Mouse (Mus musculus): Measurements from ENCODE around the gene Gata2. TPM values are rescaled to one million over a fixed set of nuclear protein-coding genes. Genes with fewer than 3 reads are reported as not detected.

The Gata2 gene
- polyA plus RNA-seq, 1 experiment from 2014 or later = 17.6 TPM

DNA sequence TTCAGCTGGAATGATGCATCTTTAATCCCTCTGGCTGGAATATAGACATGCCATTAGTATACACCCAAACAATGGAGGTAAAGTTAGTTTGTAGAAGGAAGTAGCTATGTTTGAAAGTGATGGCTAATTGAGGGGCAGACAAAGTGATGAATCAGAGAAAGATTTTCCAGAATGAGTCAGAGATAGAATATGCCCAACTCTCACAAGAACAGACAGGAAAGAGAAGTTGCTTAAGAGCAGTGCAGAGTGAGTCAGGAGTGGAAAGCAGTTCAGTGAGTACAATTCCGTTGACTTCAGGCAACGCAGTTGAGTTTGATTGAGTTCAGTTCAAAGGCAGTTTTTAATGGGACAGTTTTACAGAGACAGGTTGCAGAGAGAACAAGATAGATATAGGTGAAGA, 19.0 kb upstream of the Gata2 start:
- 83% methylated on average over 2 of the region's 2 CpGs for WGBS

DNA sequence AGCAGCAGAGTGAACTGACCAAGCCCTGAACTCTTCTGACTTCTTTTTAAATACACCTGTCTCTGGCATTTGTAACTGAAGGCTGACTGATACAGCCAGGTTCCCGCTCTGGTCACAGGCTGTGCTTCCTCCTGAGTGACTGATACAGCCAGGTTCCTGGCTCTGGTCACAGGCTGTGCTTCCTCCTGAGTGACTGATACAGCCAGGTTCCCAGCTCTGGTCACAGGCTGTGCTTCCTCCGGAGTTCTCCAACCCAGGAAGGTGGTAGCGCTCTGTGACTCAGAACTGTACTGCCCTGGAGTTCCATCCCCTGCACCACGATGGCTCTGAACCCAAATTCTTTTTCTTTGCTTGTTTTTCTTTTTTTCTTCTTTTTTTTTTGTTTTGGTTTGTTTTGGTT, 9.0 kb upstream of the Gata2 start:
- Histone ChIP-seq H3K36me3 (no peaks in the 10 kb centered on the region), H3K4me3 (no peak overlapping the region), H3K4me1 (peaks cover 7% of the 10 kb centered on the region; the same call in 1 of the 2 replicates), H3K4me2 (no peak overlapping the region), H3K27me3 (replicated peaks) (peaks cover 44% of the 10 kb centered on the region), H3K9ac (no peak overlapping the region), H3K27ac (replicated peaks) (no peak overlapping the region), H3K9me3 (no peaks in the 10 kb centered on the region)
- no peak for ATAC-seq (ENCODE audit: extremely low read depth, insufficient number of reproducible peaks, low FRiP score, low TSS enrichment)
- WGBS = 63% methylated on average over 4 of the region's 4 CpGs

More for the DNA sequence above, 19.0 kb upstream of the Gata2 start:
- H3K36me3 ChIP-seq = no peaks in the 10 kb centered on the region
- H3K9ac ChIP-seq = no peak overlapping the region
- H3K4me1 ChIP-seq = no peaks in the 10 kb centered on the region
- peaks cover 20% of the 10 kb centered on the region for H3K9me3 ChIP-seq
- no peaks in the 10 kb centered on the region for H3K27me3 ChIP-seq (replicated peaks)
- H3K27ac ChIP-seq (replicated peaks) = no peak overlapping the region
- no peak overlapping the region for H3K4me3 ChIP-seq
- ATAC-seq (ENCODE audit: extremely low read depth, insufficient number of reproducible peaks, low FRiP score, low TSS enrichment) = no peak
- no peak overlapping the region for H3K4me2 ChIP-seq

DNA sequence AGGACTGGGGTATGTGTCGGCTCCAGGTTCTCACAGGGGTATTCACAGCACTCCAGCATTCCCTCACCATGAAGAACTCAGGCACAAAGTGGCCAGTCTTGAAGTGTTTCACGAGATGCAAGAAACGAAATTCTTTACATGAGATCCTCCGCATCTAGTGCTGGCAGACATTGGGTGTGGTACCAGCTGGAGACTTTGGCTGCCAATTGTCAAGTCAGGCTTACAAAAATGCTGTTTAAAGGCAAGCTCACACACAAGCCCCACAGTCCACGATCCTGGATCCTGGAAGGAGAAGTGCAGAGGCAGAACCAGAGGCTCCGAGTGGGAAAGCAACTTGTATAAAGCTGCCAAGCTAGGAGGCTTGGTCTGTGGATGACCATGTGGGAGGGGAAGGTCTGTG, 5.5 kb upstream of the Gata2 start:
- 68% methylated on average over 6 of the region's 6 CpGs for WGBS

DNA sequence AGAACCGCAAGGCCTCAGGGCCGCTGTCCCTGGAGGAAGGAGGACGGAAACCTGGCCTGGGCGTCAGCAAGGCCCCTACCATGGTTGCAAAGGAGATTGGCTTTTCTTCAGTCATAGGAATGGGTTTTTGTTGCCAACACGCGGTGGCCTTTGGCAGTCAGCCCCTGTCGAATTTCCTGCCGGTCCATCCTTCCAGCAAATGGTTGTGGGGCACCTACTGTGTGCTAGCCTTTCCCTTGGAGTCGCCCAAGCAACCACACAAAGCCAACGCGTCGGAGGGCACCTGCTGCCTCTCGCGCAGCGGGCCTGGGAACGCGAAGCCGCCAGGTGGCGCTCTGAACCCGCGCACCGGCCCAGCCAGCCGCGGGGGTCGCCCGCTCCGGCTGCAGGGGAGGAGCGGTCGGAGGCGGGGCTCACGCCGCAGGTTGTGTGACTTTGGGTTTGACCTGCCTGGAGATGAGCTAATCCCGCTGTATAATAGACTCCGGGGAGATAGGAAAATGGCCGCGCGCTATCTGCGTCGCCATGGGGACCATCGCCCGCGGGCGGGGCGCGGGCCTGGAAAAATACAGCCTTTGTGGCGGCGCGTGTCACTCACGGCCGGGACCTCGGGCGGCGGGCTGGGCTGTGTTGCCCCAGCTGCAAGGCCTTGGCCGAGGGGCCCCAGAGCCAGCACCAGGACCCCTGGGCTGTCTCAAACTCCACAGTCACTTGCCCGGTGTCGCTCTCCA, 4.2 kb upstream of the Gata2 start:
- Histone ChIP-seq H3K4me2 (peak overlapping the region; percentile 87), H3K9ac (peak overlapping the region; percentile 61)

More for the DNA sequence above, 5.5 kb upstream of the Gata2 start:
- no peak for ATAC-seq (ENCODE audit: extremely low read depth, insufficient number of reproducible peaks, low FRiP score, low TSS enrichment)
- Histone ChIP-seq H3K27ac (replicated peaks) (no peak overlapping the region), H3K9me3 (no peaks in the 10 kb centered on the region), H3K27me3 (replicated peaks) (peaks cover 79% of the 10 kb centered on the region), H3K4me1 (peaks cover 21% of the 10 kb centered on the region), H3K4me2 (no peak overlapping the region), H3K36me3 (no peaks in the 10 kb centered on the region), H3K4me3 (no peak overlapping the region), H3K9ac (no peak overlapping the region)

DNA sequence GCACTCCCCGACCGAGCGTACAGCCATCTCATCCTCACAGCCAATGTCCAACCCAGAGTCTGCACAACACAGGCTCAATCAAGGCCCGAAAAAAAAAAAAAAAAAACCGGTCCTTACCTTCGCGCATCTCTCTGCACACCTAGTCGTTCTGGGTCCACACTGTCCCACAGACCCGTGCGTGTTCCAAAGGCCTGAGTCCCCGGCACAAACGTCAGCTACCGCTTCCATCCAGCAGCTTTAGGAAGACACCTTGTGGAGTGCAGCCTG, 3.7 kb upstream of the Gata2 start:
- Histone ChIP-seq H3K9ac (peak overlapping the region; percentile 61), H3K4me3 (peak overlapping the region; percentile 60), H3K36me3 (no peaks in the 10 kb centered on the region), H3K4me2 (peak overlapping the region; percentile 87), H3K4me1 (peaks cover 34% of the 10 kb centered on the region), H3K9me3 (no peaks in the 10 kb centered on the region), H3K27me3 (replicated peaks) (peaks cover 95% of the 10 kb centered on the region), H3K27ac (replicated peaks) (no peak overlapping the region)
- ATAC-seq (ENCODE audit: extremely low read depth, insufficient number of reproducible peaks, low FRiP score, low TSS enrichment) = no peak
- 2% methylated on average over 13 of the region's 13 CpGs for WGBS

More for the DNA sequence above, 4.2 kb upstream of the Gata2 start:
- peak overlapping the region; percentile 60 for H3K4me3 ChIP-seq
- under 1% methylated on average over 52 of the region's 56 CpGs for WGBS
- peaks cover 92% of the 10 kb centered on the region for H3K27me3 ChIP-seq (replicated peaks)
- H3K9me3 ChIP-seq = no peaks in the 10 kb centered on the region
- H3K36me3 ChIP-seq = no peaks in the 10 kb centered on the region
- peaks cover 34% of the 10 kb centered on the region for H3K4me1 ChIP-seq
- H3K27ac ChIP-seq (replicated peaks) = no peak overlapping the region
- peak; percentile 47; the same call in 1 of the 2 replicates for ATAC-seq (ENCODE audit: extremely low read depth, insufficient number of reproducible peaks, low FRiP score, low TSS enrichment)

DNA sequence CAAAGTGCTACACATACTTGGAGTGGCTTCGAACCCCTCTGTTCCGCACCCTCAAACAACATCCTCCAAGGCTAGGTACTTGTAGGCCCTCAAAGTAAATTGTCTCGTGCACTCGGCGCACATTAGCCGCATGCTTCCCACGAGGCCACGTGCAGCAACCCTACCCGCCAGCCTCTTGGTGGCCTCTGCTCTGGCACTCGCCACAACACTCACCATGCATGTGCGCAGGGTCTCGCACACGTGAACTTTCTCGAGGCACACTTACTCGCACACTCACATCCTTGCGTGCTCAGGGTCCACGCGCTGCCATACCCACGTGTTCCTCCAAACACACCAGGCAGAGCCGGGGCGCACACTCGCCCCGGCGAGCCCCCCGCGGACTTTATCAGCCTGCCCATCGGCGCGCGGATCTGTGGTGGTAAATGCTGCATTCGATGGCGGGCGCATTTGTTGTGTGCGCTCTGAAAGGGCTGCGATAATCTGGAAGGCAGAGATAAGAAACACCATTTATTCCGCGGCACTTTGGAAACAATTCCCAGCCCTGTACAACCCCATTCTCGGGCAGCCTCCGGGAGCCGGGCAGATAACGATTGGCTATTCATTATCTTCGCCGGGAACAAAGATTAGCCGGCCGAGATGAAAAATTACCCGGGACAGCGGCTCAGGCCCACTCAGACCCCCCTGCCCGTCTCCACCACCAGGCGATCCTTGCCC, 3.2 kb upstream of the Gata2 start:
- H3K4me3 ChIP-seq = peak overlapping the region; percentile 60
- H3K4me1 ChIP-seq = peaks cover 34% of the 10 kb centered on the region
- no peaks in the 10 kb centered on the region for H3K9me3 ChIP-seq
- peak overlapping the region; percentile 40; the same call in 1 of the 2 replicates for H3K9ac ChIP-seq
- H3K27me3 ChIP-seq (replicated peaks) = peaks cover 100% of the 10 kb centered on the region
- no peaks in the 10 kb centered on the region for H3K36me3 ChIP-seq
- H3K27ac ChIP-seq (replicated peaks) = no peak overlapping the region
- H3K4me2 ChIP-seq = peak overlapping the region; percentile 87
- no peak for ATAC-seq (ENCODE audit: extremely low read depth, insufficient number of reproducible peaks, low FRiP score, low TSS enrichment)
- 3% methylated on average over 49 of the region's 49 CpGs for WGBS

DNA sequence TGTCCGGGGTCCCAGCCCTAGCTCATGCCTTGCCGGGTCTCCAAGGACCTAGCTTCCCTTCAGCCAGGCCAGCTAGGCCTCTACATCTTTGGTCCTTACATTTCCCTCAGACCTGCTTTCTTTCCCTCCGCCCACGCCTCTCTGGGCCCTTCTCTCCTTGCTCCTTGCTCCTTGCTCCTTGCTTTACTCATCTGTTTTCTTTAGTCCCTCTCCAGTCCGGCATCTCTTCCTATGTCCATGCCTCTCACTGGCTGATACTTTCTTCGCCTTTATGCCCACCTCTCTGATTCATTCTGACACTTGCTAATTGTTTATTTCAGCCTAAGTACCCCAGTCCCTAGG, 2.7 kb upstream of the Gata2 start:
- Histone ChIP-seq H3K36me3 (no peaks in the 10 kb centered on the region), H3K27ac (replicated peaks) (no peak overlapping the region), H3K4me3 (no peak overlapping the region), H3K27me3 (replicated peaks) (peaks cover 100% of the 10 kb centered on the region), H3K9me3 (no peaks in the 10 kb centered on the region), H3K9ac (no peak overlapping the region; the same call in 1 of the 2 replicates), H3K4me2 (peak overlapping the region; percentile 87), H3K4me1 (peaks cover 34% of the 10 kb centered on the region)
- ATAC-seq (ENCODE audit: extremely low read depth, insufficient number of reproducible peaks, low FRiP score, low TSS enrichment) = no peak
- WGBS = 21% methylated on average over 6 of the region's 6 CpGs

DNA sequence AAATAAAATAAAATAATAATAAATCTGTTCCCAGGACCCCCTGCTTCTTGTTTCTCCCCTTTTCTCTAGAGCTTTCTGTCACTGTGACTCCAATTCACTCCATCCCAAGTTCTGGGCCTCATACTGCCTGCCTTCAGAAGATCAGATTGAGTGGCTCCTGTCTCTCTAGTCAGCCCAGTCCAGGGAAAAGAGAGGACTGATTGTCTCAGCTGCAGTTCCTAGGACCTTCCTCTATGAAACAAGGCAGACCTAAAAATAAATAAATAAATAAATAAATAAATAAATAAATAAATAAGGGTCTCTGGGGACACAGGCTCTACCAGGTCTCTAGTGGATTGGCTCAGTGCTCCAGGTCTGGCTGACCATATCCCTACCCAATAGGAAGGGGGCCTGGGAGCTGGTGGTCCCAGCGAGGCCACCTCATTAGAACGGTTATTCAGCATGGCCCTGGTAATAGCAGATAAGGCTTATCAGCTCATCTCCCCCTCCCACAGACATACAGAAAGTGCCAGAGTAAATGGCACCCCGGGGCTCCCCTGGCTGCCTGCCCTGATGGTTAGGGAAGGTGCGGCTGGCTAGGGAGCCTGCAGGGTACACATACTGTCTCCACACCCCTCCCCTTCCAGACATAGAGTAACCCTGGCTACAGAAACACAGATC, 2.1 kb upstream of the Gata2 start:
- no peaks in the 10 kb centered on the region for H3K9me3 ChIP-seq
- WGBS = 23% methylated on average over 4 of the region's 4 CpGs

DNA sequence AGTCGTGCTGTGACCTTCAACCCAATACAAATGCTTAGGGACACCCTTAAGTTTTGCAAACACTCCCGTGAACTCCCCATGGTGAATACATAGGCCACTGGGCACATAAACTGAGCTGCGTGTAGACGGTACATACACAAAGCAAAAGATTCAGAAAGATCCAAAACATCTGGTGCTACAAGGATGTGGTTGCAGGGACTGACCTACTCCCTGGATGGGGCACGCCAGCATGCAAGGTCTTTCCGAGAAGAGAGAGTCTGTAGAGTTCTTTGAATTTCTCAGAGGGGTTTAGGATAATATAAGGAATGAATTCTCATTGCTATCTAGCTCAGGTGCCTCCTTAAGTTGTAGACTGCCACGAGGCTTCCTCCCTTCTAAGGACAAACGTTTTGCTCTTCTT, 935 bp upstream of the Gata2 start:
- Histone ChIP-seq H3K27me3 (replicated peaks) (peaks cover 100% of the 10 kb centered on the region), H3K27ac (replicated peaks) (no peak overlapping the region), H3K9me3 (no peaks in the 10 kb centered on the region), H3K9ac (no peak overlapping the region), H3K4me2 (no peak overlapping the region), H3K4me1 (peaks cover 52% of the 10 kb centered on the region), H3K4me3 (no peak overlapping the region), H3K36me3 (no peaks in the 10 kb centered on the region)
- 39% methylated on average over 8 of the region's 8 CpGs for WGBS
- ATAC-seq (ENCODE audit: extremely low read depth, insufficient number of reproducible peaks, low FRiP score, low TSS enrichment) = no peak

More for the DNA sequence above, 2.1 kb upstream of the Gata2 start:
- Histone ChIP-seq H3K27me3 (replicated peaks) (peaks cover 100% of the 10 kb centered on the region), H3K4me3 (no peak overlapping the region), H3K4me1 (peaks cover 40% of the 10 kb centered on the region), H3K9ac (no peak overlapping the region), H3K36me3 (no peaks in the 10 kb centered on the region), H3K27ac (replicated peaks) (no peak overlapping the region), H3K4me2 (no peak overlapping the region)
- ATAC-seq (ENCODE audit: extremely low read depth, insufficient number of reproducible peaks, low FRiP score, low TSS enrichment) = no peak

DNA sequence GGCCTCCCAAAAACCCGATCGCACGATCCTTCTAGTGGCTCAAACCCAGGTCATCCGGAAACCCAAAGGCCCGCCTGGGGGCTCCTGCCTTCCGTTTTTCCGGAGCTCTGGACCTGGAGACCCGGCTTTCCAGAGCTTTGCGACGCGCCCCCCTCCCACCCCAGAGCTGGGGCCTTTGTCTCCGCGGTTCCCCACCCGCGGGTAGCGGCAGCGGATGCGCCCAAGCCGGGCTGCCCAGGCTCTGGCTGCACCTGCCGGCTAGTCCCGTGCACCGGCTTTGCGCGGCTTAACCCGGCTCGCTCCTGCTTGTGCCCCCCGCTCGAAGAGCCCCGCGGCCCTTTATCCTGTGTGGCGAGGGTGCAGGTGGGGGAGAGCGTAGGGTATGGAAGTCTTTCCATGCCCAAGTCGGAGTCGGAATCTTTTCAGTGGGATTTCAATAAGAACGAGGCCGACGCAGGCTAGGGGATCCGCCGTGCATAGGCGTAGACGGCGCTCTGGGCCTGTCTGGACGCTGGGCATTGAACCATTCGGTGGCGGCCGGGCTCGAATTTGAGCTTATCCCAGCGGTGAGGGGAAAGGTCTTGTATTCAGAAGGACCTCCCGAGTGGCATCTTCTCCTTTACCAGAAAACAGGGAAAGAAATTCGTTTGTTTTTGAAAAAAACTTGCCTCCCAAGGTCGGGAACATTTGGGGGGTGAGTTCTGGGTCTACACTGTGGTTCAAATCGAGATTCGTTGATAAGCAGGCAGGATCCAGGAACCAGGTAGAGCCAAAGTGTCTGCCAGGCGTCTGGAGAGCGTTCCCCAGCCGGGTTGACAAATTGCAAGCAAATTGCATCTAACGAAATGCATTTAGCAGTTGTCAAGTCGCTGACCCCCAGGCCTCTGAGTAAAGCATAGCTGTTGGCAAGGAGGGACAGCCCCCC, 624 bp downstream of the Gata2 start:
- H3K27me3 ChIP-seq (replicated peaks) = peaks cover 100% of the 10 kb centered on the region
- H3K4me3 ChIP-seq = peak overlapping the region; percentile 54
- no peak overlapping the region for H3K27ac ChIP-seq (replicated peaks)
- no peaks in the 10 kb centered on the region for H3K36me3 ChIP-seq
- 3% methylated on average over 58 of the region's 58 CpGs for WGBS
- peak overlapping the region; percentile 81 for H3K4me2 ChIP-seq
- H3K9me3 ChIP-seq = no peaks in the 10 kb centered on the region
- no peak for ATAC-seq (ENCODE audit: extremely low read depth, insufficient number of reproducible peaks, low FRiP score, low TSS enrichment)
- H3K4me1 ChIP-seq = peaks cover 61% of the 10 kb centered on the region
- peak overlapping the region; percentile 77 for H3K9ac ChIP-seq

DNA sequence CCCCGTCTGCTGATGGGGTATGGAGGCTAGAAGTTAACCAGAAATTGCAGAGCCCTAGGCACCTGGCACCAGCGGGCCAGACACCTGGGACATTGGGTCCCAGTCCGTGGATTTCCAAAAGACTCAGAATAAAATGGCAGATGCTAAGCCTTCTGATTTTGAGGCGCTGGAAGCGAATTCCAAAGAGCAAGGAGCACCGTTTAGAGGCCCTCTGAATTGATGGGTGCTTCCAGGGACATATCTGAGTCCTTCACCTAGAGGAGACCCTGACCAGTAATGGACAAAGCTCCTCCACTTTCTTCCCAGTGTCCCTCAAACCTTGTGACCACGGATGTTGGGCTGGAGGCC, 1.3 kb downstream of the Gata2 start:
- Histone ChIP-seq H3K9me3 (no peaks in the 10 kb centered on the region), H3K4me3 (0 out of 2 replicates have a peak overlapping the region, but pooled peaks have one; percentile 54), H3K27ac (replicated peaks) (no peak overlapping the region), H3K9ac (no peak overlapping the region), H3K4me1 (peaks cover 63% of the 10 kb centered on the region), H3K27me3 (replicated peaks) (peaks cover 100% of the 10 kb centered on the region), H3K4me2 (peak overlapping the region; percentile 81), H3K36me3 (no peaks in the 10 kb centered on the region)
- no peak for ATAC-seq (ENCODE audit: extremely low read depth, insufficient number of reproducible peaks, low FRiP score, low TSS enrichment)
- 14% methylated on average over 7 of the region's 7 CpGs for WGBS
